Mouse (Mus musculus): ENCODE measurements around the gene Dapk1. TPM values are rescaled to one million over a fixed set of nuclear protein-coding genes. Genes with fewer than 3 reads are reported as not detected.

Gene Dapk1
- polyA plus RNA-seq, 1 experiment, result 37.8 TPM

DNA sequence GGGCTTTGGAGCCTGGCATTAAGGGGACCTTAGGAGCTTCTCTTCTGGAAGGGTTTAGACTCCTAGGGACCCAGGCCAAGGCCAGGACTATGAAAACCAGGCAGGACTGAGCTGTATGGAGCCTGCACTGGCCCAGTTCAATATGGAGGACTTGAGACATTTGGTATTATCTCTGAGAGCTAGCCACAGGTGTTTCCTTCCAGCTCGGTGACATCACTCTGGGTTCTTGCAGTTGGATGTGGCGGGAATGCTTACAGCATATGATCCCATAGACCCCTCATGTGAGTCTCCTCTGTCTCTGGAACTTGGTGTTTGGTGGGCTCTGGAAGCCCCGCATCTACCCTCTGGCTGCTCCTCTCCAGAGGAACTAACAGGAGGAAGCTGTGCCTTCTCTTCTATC, 140.9 kb downstream of the Dapk1 start:
- Histone ChIP-seq H3K4me3 (ENCODE audit: low read depth, low read length) (no peak overlapping the region), H3K4me1 (ENCODE audit: control insufficient read depth, insufficient read depth, low read length) (no peaks in the 10 kb centered on the region), H3K27ac (ENCODE audit: insufficient read depth, low read length) (no peak overlapping the region), H3K9me3 (replicated peaks; ENCODE audit: control insufficient read depth, insufficient read depth, low read length, poor library complexity, severe bottlenecking) (no peaks in the 10 kb centered on the region), H3K9ac (ENCODE audit: low read depth, poor library complexity, severe bottlenecking) (no peak overlapping the region), H3K36me3 (ENCODE audit: control insufficient read depth, insufficient read depth, low read length, poor library complexity, severe bottlenecking) (no peaks in the 10 kb centered on the region), H3K27me3 (ENCODE audit: control insufficient read depth, insufficient read depth, low read length, poor library complexity, severe bottlenecking) (no peaks in the 10 kb centered on the region)
- TF ChIP-seq CTCF (IDR thresholded peaks at IDR 0.05; ENCODE audit: low read depth, low read length), result no peak
- no peak for TF ChIP-seq EP300 (IDR thresholded peaks at IDR 0.05; ENCODE audit: insufficient read depth, low read depth, low read length)
- TF ChIP-seq POLR2A (IDR thresholded peaks at IDR 0.05; ENCODE audit: insufficient read depth, low read length), result no peak

DNA sequence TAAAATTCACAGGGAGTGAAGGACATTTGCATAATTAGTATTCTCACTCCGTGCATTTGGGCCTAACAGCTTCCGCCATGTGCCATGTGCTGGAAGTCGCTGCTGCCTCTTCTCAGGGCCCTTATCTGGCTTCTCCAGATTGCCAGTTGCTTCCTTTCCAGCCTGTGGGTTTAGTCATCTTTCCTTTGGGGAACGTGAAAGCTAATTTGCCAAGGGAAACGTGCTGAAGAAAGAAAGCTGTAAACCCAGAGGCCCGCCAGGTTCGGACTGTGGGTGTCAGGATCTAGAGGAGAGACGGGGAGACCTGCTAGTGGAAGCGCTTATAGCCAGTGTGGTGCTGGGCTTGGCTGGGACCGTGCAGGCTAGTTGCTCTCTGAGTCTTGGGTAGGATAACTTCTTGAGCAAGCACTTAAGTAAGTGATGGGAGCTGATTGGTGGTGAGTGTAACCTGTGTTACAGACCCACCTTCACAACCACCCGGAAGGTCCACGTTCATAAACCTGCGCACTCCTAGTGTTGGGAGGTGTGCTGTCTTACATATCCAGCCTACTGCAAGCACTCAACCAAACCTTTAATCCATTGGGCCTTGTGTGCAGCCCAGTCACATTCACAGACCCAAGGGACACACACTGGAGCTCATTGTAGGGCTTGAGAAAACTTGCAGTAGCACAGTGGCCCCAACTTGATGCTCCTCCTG, 141.8 kb downstream of the Dapk1 start:
- TF ChIP-seq CTCF (IDR thresholded peaks at IDR 0.05; ENCODE audit: low read depth, low read length) (no peak), EP300 (IDR thresholded peaks at IDR 0.05; ENCODE audit: insufficient read depth, low read depth, low read length) (no peak), POLR2A (IDR thresholded peaks at IDR 0.05; ENCODE audit: insufficient read depth, low read length) (no peak)
- no peak overlapping the region for H3K4me3 ChIP-seq (ENCODE audit: low read depth, low read length)
- H3K9ac ChIP-seq (ENCODE audit: low read depth, poor library complexity, severe bottlenecking), result no peak overlapping the region
- no peak overlapping the region for H3K27ac ChIP-seq (ENCODE audit: insufficient read depth, low read length)
- H3K27me3 ChIP-seq (ENCODE audit: control insufficient read depth, insufficient read depth, low read length, poor library complexity, severe bottlenecking), result no peaks in the 10 kb centered on the region
- no peaks in the 10 kb centered on the region for H3K4me1 ChIP-seq (ENCODE audit: control insufficient read depth, insufficient read depth, low read length)
- H3K9me3 ChIP-seq (replicated peaks; ENCODE audit: control insufficient read depth, insufficient read depth, low read length, poor library complexity, severe bottlenecking), result no peaks in the 10 kb centered on the region
- H3K36me3 ChIP-seq (ENCODE audit: control insufficient read depth, insufficient read depth, low read length, poor library complexity, severe bottlenecking), result no peaks in the 10 kb centered on the region

DNA sequence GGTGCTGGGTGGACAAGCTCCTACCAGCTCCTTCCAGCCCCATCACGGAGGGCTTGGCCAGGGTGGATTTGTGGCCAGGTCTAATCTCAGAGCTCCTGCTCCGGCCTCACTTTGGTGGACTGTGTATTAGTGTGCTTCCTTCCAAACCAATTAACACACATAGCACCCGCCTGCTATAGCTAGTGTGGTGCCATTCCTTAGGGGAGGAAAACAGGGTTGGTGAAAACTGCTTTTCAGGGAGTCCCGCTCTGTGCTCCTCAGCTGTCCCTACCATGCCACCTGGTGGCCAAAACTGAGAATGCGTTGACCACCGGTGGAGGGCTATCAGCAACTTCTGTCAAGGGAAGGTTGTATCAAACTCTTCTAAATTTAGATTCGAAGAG, 142.3 kb downstream of the Dapk1 start:
- Histone ChIP-seq H3K9me3 (replicated peaks; ENCODE audit: control insufficient read depth, insufficient read depth, low read length, poor library complexity, severe bottlenecking) (no peaks in the 10 kb centered on the region), H3K4me1 (ENCODE audit: control insufficient read depth, insufficient read depth, low read length) (no peaks in the 10 kb centered on the region), H3K36me3 (ENCODE audit: control insufficient read depth, insufficient read depth, low read length, poor library complexity, severe bottlenecking) (no peaks in the 10 kb centered on the region), H3K27ac (ENCODE audit: insufficient read depth, low read length) (no peak overlapping the region), H3K4me3 (ENCODE audit: low read depth, low read length) (no peak overlapping the region), H3K9ac (ENCODE audit: low read depth, poor library complexity, severe bottlenecking) (no peak overlapping the region), H3K27me3 (ENCODE audit: control insufficient read depth, insufficient read depth, low read length, poor library complexity, severe bottlenecking) (no peaks in the 10 kb centered on the region)
- TF ChIP-seq EP300 (IDR thresholded peaks at IDR 0.05; ENCODE audit: insufficient read depth, low read depth, low read length), result no peak
- peak; percentile 91 for TF ChIP-seq CTCF (IDR thresholded peaks at IDR 0.05; ENCODE audit: low read depth, low read length)

DNA sequence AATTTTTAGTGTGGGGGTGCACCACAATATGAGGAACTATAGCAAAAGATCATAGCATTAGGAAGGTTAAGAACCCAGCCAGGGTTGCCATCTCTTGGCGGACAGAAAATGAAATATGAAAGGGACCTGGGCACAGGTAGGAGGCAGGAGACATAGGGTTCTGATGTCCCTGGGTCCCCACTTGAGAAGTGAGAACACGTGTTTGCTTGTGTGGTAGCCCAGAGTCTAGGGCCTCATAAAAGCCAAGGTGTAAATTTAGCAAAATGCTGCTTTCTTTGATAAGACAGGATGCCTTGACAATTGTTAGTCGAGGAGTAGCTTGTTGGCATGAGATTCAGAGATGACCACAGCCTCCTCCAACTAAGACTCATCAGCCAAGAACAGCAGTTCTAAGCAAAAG, 143.0 kb downstream of the Dapk1 start:
- TF ChIP-seq EP300 (IDR thresholded peaks at IDR 0.05; ENCODE audit: insufficient read depth, low read depth, low read length) (no peak), CTCF (IDR thresholded peaks at IDR 0.05; ENCODE audit: low read depth, low read length) (no peak), POLR2A (IDR thresholded peaks at IDR 0.05; ENCODE audit: insufficient read depth, low read length) (no peak)
- Histone ChIP-seq H3K27me3 (ENCODE audit: control insufficient read depth, insufficient read depth, low read length, poor library complexity, severe bottlenecking) (no peaks in the 10 kb centered on the region), H3K9ac (ENCODE audit: low read depth, poor library complexity, severe bottlenecking) (no peak overlapping the region), H3K36me3 (ENCODE audit: control insufficient read depth, insufficient read depth, low read length, poor library complexity, severe bottlenecking) (no peaks in the 10 kb centered on the region), H3K9me3 (replicated peaks; ENCODE audit: control insufficient read depth, insufficient read depth, low read length, poor library complexity, severe bottlenecking) (no peaks in the 10 kb centered on the region), H3K4me3 (ENCODE audit: low read depth, low read length) (no peak overlapping the region), H3K27ac (ENCODE audit: insufficient read depth, low read length) (no peak overlapping the region), H3K4me1 (ENCODE audit: control insufficient read depth, insufficient read depth, low read length) (no peaks in the 10 kb centered on the region)

DNA sequence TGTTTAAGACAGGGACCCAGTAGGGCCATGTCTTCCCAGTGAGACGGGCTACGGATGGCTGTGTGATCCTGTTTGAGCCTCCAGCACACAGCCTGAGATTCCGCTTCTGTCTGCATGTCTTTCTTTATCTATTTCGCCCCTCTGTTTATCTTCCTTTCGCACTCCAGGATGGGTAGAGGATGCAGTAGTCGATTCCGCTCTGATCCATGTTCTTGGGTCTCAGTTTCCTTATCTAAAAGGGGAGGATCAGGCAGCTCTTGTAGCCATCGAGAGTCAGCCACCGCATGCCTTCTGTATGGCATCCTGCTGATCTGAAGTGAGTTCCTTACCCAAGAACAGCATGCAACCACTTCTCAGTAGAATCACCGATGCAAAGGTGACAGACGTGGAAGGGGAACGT, 143.6 kb downstream of the Dapk1 start:
- Histone ChIP-seq H3K9ac (ENCODE audit: low read depth, poor library complexity, severe bottlenecking) (no peak overlapping the region), H3K27me3 (ENCODE audit: control insufficient read depth, insufficient read depth, low read length, poor library complexity, severe bottlenecking) (no peaks in the 10 kb centered on the region), H3K4me1 (ENCODE audit: control insufficient read depth, insufficient read depth, low read length) (no peaks in the 10 kb centered on the region), H3K27ac (ENCODE audit: insufficient read depth, low read length) (no peak overlapping the region), H3K36me3 (ENCODE audit: control insufficient read depth, insufficient read depth, low read length, poor library complexity, severe bottlenecking) (no peaks in the 10 kb centered on the region), H3K4me3 (ENCODE audit: low read depth, low read length) (no peak overlapping the region), H3K9me3 (replicated peaks; ENCODE audit: control insufficient read depth, insufficient read depth, low read length, poor library complexity, severe bottlenecking) (no peaks in the 10 kb centered on the region)
- no peak for TF ChIP-seq CTCF (IDR thresholded peaks at IDR 0.05; ENCODE audit: low read depth, low read length)
- TF ChIP-seq EP300 (IDR thresholded peaks at IDR 0.05; ENCODE audit: insufficient read depth, low read depth, low read length), result no peak
- no peak for TF ChIP-seq POLR2A (IDR thresholded peaks at IDR 0.05; ENCODE audit: insufficient read depth, low read length)

DNA sequence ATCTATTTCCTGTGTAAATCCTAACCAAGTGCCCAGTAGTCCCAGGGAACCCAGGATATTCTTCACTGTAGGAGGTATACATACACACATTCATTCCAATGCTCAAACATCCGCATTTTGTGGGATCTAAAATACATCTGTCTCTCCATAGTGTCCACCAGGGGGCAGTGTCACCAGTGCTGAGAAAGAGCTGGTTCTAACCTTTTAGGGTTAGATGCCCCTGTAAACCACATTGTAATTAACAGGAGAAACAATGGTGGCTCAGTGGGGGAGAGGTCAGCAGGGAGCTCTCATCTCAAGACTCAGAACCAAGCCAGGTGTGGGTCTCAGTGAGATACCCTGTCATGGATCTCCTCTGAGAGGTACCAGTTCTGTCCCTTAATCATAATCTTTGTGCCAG, 144.5 kb downstream of the Dapk1 start:
- TF ChIP-seq EP300 (IDR thresholded peaks at IDR 0.05; ENCODE audit: insufficient read depth, low read depth, low read length), result no peak
- peak; percentile 10 for TF ChIP-seq CTCF (IDR thresholded peaks at IDR 0.05; ENCODE audit: low read depth, low read length)
- TF ChIP-seq POLR2A (IDR thresholded peaks at IDR 0.05; ENCODE audit: insufficient read depth, low read length), result no peak
- H3K27me3 ChIP-seq (ENCODE audit: control insufficient read depth, insufficient read depth, low read length, poor library complexity, severe bottlenecking), result no peaks in the 10 kb centered on the region
- H3K4me1 ChIP-seq (ENCODE audit: control insufficient read depth, insufficient read depth, low read length), result no peaks in the 10 kb centered on the region
- H3K9ac ChIP-seq (ENCODE audit: low read depth, poor library complexity, severe bottlenecking), result no peak overlapping the region
- no peak overlapping the region for H3K4me3 ChIP-seq (ENCODE audit: low read depth, low read length)
- 0 out of 2 replicates have a peak, but pooled peaks cover 3% of the 10 kb centered on the region for H3K36me3 ChIP-seq (ENCODE audit: control insufficient read depth, insufficient read depth, low read length, poor library complexity, severe bottlenecking)
- no peak overlapping the region for H3K27ac ChIP-seq (ENCODE audit: insufficient read depth, low read length)
- H3K9me3 ChIP-seq (replicated peaks; ENCODE audit: control insufficient read depth, insufficient read depth, low read length, poor library complexity, severe bottlenecking), result no peaks in the 10 kb centered on the region

All from ES-Bruce4 (cell line).